Mouse (Mus musculus) splenic B cell, adult 2 months (primary cell): Measurements from ENCODE around the gene Igsf6.

Experiments used
- DNase-seq: peaks from one replicate; pipeline ENCODE4 v3.0.0-alpha.2; 2011; ENCODE audit warnings: low read depth, low spot score
- H3K27me3 ChIP-seq: 2 replicates; pipeline ENCODE4 v1.6.1; 2012; ENCODE audit warnings: mild to moderate bottlenecking, low read length, moderate library complexity, mixed read lengths; ENCODE audit not compliant: control insufficient read depth, poor library complexity, insufficient read depth, severe bottlenecking
- H3K36me3 ChIP-seq: 2 replicates; pipeline ENCODE4 v1.6.1; 2012; ENCODE audit warnings: mild to moderate bottlenecking, low read length, moderate library complexity, mixed read lengths; ENCODE audit not compliant: control insufficient read depth, poor library complexity, insufficient read depth, severe bottlenecking

The Igsf6 gene

GRCm38 (mm10) chr7:121077311-121077710 lies 2.9 kb upstream of the Igsf6 start:
- Histone ChIP-seq H3K27me3 (no peaks in the 10 kb centered on the region), H3K36me3 (no peaks in the 10 kb centered on the region; the same call in 1 of the 2 replicates)
- no peak for DNase-seq

GRCm38 (mm10) chr7:121075416-121075815 lies 1.0 kb upstream of the Igsf6 start:
- no peaks in the 10 kb centered on the region for H3K27me3 ChIP-seq
- no peak for DNase-seq
- no peaks in the 10 kb centered on the region; the same call in 1 of the 2 replicates for H3K36me3 ChIP-seq

DNA sequence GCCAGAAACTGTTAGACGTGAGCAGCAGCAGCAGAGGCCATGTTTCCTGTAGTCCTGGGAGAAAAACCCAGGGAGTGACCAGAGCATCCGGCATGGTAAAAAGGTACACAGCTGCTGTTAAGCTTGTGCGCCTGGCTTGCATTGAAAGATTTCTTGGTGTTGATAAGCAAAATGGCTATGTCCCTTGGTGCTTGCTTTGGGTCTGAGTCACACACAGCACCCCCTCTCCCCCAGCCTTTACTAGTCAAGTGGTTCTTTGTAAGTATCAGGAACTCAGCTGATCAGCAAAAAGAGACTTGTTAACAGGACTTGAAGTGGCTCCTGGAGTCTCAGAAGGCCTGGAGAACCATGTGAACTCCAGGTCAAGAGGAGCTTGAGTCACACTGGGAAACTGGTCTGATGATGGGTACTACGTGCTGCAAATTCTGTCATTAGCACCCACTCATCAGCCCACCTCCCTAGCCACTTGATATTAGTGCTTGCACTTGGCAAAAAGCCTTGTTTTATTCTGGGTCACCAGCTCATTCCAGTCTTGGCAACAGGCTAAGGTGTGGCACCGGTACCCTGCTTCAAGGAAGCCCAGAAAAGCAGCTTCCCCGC lies 529 bp upstream of the Igsf6 start:
- no peaks in the 10 kb centered on the region; the same call in 1 of the 2 replicates for H3K36me3 ChIP-seq
- DNase-seq: no peak
- no peaks in the 10 kb centered on the region for H3K27me3 ChIP-seq

- no peaks in the 10 kb centered on the region for H3K27me3 ChIP-seq
- peaks cover 2% of the 10 kb centered on the region; the same call in 1 of the 2 replicates for H3K36me3 ChIP-seq
- no peak for DNase-seq
Measured at GRCm38 (mm10) chr7:121072506-121072905, 1.9 kb downstream of the Igsf6 start.

GRCm38 (mm10) chr7:121071276-121071675 lies 3.1 kb downstream of the Igsf6 start:
- Histone ChIP-seq H3K36me3 (0 out of 2 replicates have a peak, but pooled peaks cover 2% of the 10 kb centered on the region), H3K27me3 (no peaks in the 10 kb centered on the region)
- no peak for DNase-seq

GRCm38 (mm10) chr7:121064309-121064708 lies 10.1 kb downstream of the Igsf6 start:
- DNase-seq: peak; percentile 36
- Histone ChIP-seq H3K27me3 (no peaks in the 10 kb centered on the region), H3K36me3 (0 out of 2 replicates have a peak, but pooled peaks cover 2% of the 10 kb centered on the region)

DNA sequence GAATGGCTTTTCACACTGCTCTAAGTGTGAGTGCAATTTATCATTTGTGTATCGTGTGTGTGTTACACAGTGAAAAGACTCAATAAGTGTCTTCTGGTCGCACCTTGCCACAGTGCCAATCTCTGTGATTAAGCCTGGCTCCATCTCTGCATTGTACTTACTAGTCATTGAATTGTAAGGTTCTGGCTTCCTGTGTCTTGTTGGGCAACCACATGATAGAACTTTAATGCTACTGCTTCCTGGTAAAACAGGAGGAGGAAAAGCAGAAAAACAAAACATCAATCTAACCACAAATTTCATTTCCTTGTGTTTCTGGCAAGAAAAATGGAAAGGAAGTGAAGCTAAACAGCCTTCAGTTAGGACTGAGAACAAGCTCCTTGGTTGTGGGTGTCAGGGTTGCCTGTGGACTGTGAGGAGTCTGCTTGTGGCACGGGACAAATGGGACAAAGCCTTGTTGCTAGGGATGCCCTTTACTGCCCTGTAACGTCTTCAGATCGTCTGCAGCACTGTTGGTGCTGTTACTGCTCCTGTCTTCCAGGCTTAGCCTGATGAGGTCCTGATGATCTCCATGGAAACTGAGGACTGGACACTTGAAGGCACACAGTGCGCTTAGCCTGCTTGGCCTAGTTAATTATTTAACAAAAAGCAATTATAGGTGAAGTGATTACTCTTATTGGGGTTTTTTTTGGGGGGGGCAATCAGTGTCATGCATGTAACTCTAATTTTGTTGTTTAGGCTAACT lies 14.7 kb downstream of the Igsf6 start:
- DNase-seq: no peak
- H3K36me3 ChIP-seq: peaks cover 7% of the 10 kb centered on the region
- H3K27me3 ChIP-seq: no peaks in the 10 kb centered on the region

DNA sequence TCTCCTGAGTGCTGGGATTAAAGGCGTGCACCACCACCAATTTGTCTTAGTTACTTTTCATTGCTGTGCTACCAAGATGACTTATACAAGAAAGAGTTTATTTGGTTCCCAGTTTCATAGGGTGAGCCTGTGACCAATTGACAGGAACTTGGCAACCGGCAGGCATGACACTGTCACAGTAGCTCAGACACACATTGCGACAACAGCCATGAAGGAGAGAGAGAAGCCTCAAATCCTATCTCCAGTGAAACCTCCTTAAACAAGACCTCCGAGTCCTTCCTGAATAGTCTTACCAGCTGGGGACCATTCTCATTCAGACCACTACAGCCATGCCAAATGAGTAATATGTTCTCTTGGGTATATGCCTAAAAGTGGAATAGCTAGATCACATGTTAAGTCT lies 21.3 kb downstream of the Igsf6 start:
- Histone ChIP-seq H3K36me3 (peaks cover 10% of the 10 kb centered on the region), H3K27me3 (no peaks in the 10 kb centered on the region; the same call in 1 of the 2 replicates)
- DNase-seq: no peak

DNA sequence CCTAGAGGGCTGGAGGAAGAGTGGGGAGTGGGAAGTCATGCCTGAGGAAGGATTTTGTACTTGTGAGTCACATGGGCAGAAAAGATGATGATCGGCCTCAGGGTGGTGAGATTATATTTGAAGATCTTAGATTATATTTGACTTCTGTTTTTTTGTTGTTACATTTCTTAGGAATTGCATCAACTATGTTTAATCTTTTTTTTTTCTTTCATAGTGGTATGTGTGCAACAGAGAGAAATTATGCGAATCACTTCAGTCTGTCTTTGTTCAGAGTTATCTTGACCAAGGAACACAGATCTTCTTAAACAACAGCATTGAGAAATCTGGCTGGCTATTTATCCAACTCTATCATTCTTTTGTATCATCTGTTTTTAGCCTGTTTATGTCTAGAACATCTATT lies 26.7 kb downstream of the Igsf6 start:
- DNase-seq: no peak
- Histone ChIP-seq H3K27me3 (no peaks in the 10 kb centered on the region), H3K36me3 (no peaks in the 10 kb centered on the region; the same call in none of the 2 replicates)

GRCm38 (mm10) chr7:121045671-121046453 lies 28.5 kb downstream of the Igsf6 start:
- Histone ChIP-seq H3K27me3 (no peaks in the 10 kb centered on the region), H3K36me3 (no peaks in the 10 kb centered on the region; the same call in 1 of the 2 replicates)
- no peak for DNase-seq

GRCm38 (mm10) chr7:121044251-121044650 lies 30.1 kb downstream of the Igsf6 start:
- no peaks in the 10 kb centered on the region; the same call in 1 of the 2 replicates for H3K36me3 ChIP-seq
- DNase-seq: no peak
- no peaks in the 10 kb centered on the region for H3K27me3 ChIP-seq

GRCm38 (mm10) chr7:121043510-121043909 lies 30.9 kb downstream of the Igsf6 start:
- DNase-seq: no peak
- H3K27me3 ChIP-seq: no peaks in the 10 kb centered on the region
- no peaks in the 10 kb centered on the region; the same call in 1 of the 2 replicates for H3K36me3 ChIP-seq

DNA sequence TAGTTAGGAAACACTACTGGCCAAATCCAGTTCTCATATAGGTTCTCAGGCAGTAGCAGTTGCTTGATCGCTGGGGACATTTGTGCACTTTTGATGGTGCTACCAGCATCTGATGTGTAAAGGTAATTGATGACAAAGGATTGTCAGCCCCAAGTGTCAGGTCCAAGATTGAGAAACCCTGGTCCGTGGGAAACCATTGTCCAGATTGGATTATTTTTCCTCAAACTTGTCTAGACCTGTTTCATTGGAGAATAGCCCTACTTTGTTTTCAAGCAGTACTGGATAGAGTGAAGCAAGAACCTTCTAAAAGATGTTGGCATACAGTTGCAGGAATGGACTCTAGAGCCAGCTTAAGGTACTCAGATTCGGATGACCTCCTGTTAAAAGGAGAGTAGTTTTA lies 31.4 kb downstream of the Igsf6 start:
- no peaks in the 10 kb centered on the region for H3K36me3 ChIP-seq
- DNase-seq: no peak
- no peaks in the 10 kb centered on the region for H3K27me3 ChIP-seq

DNA sequence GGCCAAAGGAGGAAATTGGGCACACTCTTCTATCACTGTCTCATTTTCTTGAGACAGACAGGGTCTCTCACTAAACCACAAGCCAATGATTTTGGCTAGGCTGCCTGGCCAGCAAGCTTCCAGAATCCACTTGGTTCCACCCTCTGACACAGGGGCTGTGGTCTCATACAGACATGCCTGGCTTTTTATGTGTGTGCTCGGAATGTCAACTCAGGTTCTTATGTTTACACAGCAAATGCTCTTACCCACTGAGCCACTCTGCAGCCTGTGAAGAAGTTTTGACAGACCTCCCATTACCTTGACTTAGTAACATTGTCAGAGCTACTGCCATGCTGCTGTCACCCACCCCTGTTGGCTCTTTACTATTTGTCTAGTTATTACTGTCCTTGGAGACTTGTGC lies 32.4 kb downstream of the Igsf6 start:
- no peaks in the 10 kb centered on the region for H3K27me3 ChIP-seq
- H3K36me3 ChIP-seq: no peaks in the 10 kb centered on the region
- DNase-seq: no peak

GRCm38 (mm10) chr7:121040595-121040994 lies 33.8 kb downstream of the Igsf6 start:
- Histone ChIP-seq H3K36me3 (no peaks in the 10 kb centered on the region), H3K27me3 (no peaks in the 10 kb centered on the region)
- no peak for DNase-seq
